Mouse (Mus musculus) neutrophil, adult 5-6 weeks (primary cell): ENCODE measurements around the gene Elmo1. TPM values are rescaled to one million over a fixed set of nuclear protein-coding genes. Genes with fewer than 3 reads are reported as not detected.
A peak's percentile ranks its signal among the peaks of the same experiment; 100 is the strongest.

Source experiments
- ATAC-seq: fragments of 151-379, 151-347 bp; 2 replicates; pipeline ENCODE4 v1.8.0; 2017; ENCODE audit warnings: mild to moderate bottlenecking, moderate TSS enrichment; ENCODE audit not compliant: insufficient number of reproducible peaks, poor library complexity, low FRiP score, severe bottlenecking; ENCODE audit errors: extremely low read depth
- total RNA-seq: library from RNA; stranded (forward); fragments of 200-1000 nt; gene quantifications from 2 replicates; pipeline ENCODE4 v1.2.3, GENCODE M21; 2017

Elmo1 gene
- total RNA-seq, 1 experiment from 2014 or later, result 117 TPM

DNA sequence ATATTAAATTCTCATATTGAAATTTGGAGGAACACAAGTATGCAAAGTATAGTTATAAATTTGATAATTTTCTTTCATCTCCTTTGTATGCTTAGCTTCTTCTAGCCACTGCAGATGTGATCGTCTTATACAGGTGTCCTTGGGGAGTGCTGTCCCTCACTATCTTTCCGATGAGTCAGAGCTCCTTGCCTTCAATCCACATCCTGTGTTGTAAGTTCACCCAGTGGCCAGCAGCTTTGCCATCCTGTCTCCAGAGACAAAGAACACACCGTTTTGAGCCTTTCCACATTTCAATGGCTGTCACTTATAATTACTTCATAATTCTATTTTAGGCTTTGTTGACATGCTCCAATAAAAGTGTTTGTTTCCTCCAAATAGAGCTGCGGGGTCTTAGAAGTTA lies 425.7 kb downstream of the Elmo1 start:
- ATAC-seq, result no peak

- no peak for ATAC-seq
Measured at GRCm38 (mm10) chr13:20517702-20518101, 427.3 kb downstream of the Elmo1 start.

GRCm38 (mm10) chr13:20521492-20521891 lies 431.1 kb downstream of the Elmo1 start:
- no peak for ATAC-seq

DNA sequence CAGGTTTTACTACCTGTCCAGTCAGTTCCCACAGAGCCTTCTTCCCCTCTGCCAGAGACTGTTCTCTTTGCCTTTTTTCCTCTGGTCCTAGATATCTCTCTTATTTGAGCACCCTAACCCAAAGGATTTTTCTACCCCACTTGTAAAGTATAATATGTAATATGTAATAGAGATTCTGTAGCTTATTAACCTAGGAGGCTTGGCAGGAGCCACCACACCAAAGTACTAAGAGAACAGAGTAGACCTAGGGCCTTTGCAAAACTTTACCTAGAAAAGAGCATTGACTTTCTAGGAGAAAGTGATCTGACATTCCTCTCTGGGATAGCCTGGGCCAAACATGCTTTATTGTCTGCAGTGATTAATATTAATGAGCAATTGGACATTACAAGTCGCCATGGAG lies 433.3 kb downstream of the Elmo1 start:
- ATAC-seq, result no peak

GRCm38 (mm10) chr13:20525844-20526243 lies 435.4 kb downstream of the Elmo1 start:
- ATAC-seq, result no peak

- ATAC-seq, result no peak
Measured at GRCm38 (mm10) chr13:20537053-20537452, 446.7 kb downstream of the Elmo1 start.

DNA sequence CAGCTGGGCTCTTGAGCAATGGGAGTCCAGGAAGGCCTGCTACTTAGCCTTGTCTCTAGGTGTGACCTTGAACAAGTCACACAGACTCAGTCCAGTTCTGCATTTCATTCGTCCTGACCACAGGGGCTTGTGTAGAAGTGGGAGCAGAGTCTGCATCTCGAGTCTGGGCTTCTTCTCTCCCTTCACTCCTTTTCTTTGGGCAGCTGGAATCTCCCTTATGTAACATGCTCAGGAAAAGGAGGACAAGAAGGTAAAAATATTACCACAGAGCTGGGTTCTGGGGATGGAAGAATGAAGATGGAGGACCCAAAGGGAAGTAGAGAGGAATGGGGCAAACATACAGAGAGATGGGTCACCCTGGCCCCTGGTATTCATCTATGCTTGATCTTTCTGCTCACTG lies 447.1 kb downstream of the Elmo1 start:
- no peak for ATAC-seq

DNA sequence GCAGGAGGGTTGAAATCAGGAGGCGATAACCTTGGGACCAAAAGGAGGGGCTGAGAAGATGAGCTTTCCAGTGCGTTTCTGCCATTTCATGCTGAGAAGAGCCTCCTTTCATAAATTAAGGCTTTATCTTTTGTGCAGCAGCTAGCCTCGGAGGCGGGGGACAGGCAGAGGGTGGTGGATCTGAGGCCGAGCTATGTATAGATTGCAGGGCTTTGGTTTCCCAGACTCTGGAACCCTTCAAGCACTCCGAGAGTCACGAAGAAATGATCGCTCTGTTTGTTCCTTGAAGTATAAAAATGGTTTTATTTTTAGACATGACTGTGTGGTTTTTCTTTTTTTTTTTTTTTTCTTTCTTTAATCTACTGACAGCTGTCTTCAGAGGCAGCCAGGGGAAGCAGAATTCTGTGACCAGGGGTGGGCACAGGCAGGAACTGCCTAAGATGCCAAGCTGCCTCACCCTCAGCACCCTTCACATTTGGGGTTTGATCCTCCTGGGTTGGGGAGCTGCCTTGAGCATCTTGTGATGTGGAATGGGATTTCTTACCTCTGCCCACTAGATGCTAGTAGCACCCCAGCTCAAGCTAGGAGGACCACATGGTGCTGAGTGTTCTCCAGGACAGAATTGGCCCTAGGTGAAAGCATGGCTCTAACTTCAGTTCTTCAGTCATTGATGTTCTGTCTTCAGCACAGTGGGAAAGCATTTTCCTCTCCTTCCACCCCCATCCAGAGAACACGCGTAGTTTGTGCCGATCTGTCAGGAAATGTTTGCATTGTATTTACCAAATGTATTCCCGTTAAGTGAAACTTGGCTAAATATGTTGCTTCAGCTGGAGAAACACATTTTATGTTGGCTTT lies 448.0 kb downstream of the Elmo1 start:
- no peak for ATAC-seq

GRCm38 (mm10) chr13:20539631-20540030 lies 449.2 kb downstream of the Elmo1 start:
- ATAC-seq, result no peak

DNA sequence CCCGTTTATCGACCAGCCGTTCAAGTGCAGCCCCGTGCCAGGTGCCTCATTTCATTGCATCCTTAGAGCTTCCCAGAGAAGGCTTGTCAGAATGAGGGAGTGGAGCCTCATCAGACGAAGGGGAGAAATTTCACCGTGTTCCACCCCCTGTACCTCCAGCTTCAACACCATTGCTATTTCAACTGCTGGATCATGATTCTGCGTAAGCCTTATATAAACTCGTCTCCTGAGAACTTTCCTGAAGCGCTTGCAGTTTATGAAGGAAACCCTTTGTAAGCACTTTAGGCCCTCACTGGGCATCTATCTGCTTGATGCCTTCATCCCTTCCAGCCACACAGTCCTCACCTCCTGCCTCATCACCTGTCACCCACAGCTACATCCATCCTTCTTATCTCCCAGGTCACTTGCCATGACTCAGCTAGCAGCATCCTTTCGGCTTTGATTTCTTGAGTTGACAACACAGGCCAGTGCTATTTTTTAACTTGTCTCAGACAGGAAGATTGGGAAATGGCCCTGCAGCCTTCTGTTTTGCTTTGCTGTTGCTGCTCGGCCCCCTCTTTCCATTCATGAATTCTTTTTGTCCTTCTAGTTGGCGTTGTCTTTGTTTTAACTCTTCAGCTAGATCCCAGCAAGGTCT lies 456.3 kb downstream of the Elmo1 start:
- ATAC-seq, result no peak

DNA sequence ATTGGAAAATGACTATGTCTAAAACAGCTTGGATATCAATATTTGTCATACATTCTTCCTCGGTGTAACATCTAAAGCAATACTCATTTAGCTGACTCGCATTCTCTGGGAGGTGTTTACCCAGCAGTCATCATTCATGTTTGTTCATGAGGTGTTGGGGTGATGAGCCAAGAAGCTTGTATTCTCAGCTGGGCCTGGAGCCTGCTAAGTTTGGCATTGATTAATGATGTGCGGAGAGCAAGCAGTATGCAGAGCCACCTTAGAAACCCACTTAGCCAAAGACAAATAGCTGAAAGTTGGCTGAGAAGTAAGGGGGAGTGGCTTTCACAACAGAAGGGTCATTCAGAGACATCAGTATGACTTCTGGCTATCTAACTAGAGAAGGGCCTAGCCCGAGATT lies 459.6 kb downstream of the Elmo1 start:
- no peak for ATAC-seq

DNA sequence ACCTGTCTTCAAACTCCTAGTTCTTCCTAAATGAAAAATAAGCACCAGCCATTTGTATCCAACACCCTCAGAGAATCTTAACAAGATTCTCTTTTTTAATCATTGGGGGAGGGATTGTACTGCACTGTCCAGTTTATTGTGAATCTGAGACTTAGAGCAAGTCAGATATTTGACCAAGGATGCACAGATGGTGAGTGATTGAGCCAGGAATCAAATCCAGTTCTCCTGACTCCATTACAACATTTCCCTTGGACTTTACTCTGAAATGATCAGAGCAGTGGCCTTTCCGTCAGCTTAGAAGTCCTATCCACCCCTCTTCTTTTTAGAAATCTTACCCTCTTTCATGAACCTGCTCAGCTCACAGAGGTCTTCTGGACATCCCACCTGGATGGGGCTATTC lies 461.2 kb downstream of the Elmo1 start:
- no peak for ATAC-seq

DNA sequence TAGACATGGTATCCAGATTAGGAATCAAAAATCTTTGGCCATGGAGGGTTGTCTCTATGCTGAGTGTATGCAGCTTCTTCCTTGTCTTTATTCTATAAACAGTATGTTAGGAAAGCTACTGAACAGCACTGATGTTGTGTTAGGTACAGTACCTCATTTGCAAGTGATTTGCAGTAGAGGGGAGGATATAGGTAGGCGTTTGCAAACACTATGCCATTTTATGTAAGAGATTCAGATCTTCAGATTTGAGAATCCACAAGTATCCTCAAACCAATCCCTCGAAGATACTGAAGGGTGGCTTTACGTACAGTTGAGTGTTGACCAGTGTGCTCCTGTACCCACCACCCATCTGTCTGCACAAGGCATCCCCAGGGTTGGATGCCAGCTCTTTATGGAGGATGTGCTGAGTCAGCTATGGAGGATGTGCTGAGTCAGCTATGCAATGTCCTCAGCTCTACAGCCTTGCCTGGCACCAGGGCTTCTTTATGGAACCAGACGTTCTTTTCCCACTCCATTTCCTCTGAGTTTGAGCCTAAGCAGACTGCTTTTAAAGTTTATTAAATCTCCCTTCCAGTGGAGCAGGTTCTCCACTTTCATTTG lies 465.6 kb downstream of the Elmo1 start:
- ATAC-seq, result no peak

- no peak for ATAC-seq
Measured at GRCm38 (mm10) chr13:20556739-20557138, 466.3 kb downstream of the Elmo1 start.

GRCm38 (mm10) chr13:20557156-20557555 lies 466.8 kb downstream of the Elmo1 start:
- no peak for ATAC-seq

DNA sequence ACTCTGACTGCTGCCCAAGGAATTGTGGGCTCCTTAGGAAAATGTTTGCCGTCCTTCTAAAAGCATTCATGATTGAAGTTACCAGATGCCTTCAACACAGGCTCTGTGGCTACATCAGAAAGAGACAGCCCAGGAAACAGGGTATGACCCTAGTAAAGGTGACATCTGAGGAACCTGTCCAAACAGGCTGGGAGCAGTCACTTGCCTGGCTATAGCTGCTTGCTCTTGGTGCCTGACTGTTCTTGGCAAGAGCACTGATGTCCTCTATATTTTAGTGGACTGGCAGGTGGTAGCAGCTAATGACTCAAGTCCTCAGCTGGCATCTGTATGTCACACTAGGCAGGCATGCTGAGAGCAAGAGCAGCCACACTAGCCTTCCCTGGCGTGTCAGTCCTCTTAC lies 468.0 kb downstream of the Elmo1 start:
- ATAC-seq, result no peak

GRCm38 (mm10) chr13:20564414-20564813 lies 474.0 kb downstream of the Elmo1 start:
- 0 out of 2 replicates have a peak, but pooled peaks have one; percentile 23 for ATAC-seq

GRCm38 (mm10) chr13:20575186-20575585 lies 484.8 kb downstream of the Elmo1 start:
- ATAC-seq, result no peak

GRCm38 (mm10) chr13:20585868-20586267 lies 495.5 kb downstream of the Elmo1 start:
- ATAC-seq, result no peak

GRCm38 (mm10) chr13:20586462-20586861 lies 496.1 kb downstream of the Elmo1 start:
- ATAC-seq, result no peak
